Mouse (Mus musculus): ENCODE measurements around the gene Hhat.

The Hhat gene

GRCm38 (mm10) chr1:192647361-192647760 lies 123.7 kb downstream of the Hhat start:
- DNase-seq = no peak

GRCm38 (mm10) chr1:192642126-192642525 lies 128.9 kb downstream of the Hhat start:
- DNase-seq = no peak

GRCm38 (mm10) chr1:192639175-192639574 lies 131.8 kb downstream of the Hhat start:
- DNase-seq = no peak

- DNase-seq = no peak
These were observed 149.2 kb downstream of the Hhat start for GRCm38 (mm10) chr1:192621843-192622242.

GRCm38 (mm10) chr1:192613271-192613670 lies 157.8 kb downstream of the Hhat start:
- no peak for DNase-seq

- DNase-seq = no peak
These were observed 158.9 kb downstream of the Hhat start for GRCm38 (mm10) chr1:192611996-192612739.

- no peak for DNase-seq
These were observed 164.1 kb downstream of the Hhat start for GRCm38 (mm10) chr1:192606876-192607275.

GRCm38 (mm10) chr1:192604413-192604812 lies 166.6 kb downstream of the Hhat start:
- no peak for DNase-seq

- no peak for DNase-seq
These were observed 167.5 kb downstream of the Hhat start for GRCm38 (mm10) chr1:192603556-192603955.

GRCm38 (mm10) chr1:192601206-192601605 lies 169.8 kb downstream of the Hhat start:
- no peak for DNase-seq

GRCm38 (mm10) chr1:192599746-192600145 lies 171.3 kb downstream of the Hhat start:
- no peak for DNase-seq

- DNase-seq = peak; percentile 93
These were observed 172.6 kb downstream of the Hhat start for GRCm38 (mm10) chr1:192598380-192598779.

GRCm38 (mm10) chr1:192595426-192595825 lies 175.6 kb downstream of the Hhat start:
- no peak for DNase-seq

- no peak for DNase-seq
These were observed 177.5 kb downstream of the Hhat start for GRCm38 (mm10) chr1:192593492-192593891.

- no peak for DNase-seq
These were observed 183.6 kb downstream of the Hhat start for GRCm38 (mm10) chr1:192587451-192587850.

- no peak for DNase-seq
These were observed 185.7 kb downstream of the Hhat start for GRCm38 (mm10) chr1:192585289-192585688.

- no peak for DNase-seq
These were observed 188.1 kb downstream of the Hhat start for GRCm38 (mm10) chr1:192582921-192583320.

GRCm38 (mm10) chr1:192564691-192565090 lies 206.3 kb downstream of the Hhat start:
- no peak for DNase-seq

GRCm38 (mm10) chr1:192559341-192559740 lies 211.7 kb downstream of the Hhat start:
- no peak for DNase-seq

GRCm38 (mm10) chr1:192557978-192558594 lies 212.9 kb downstream of the Hhat start:
- DNase-seq = no peak

GRCm38 (mm10) chr1:192555516-192555915 lies 215.5 kb downstream of the Hhat start:
- no peak for DNase-seq

GRCm38 (mm10) chr1:192550561-192550960 lies 220.5 kb downstream of the Hhat start:
- no peak for DNase-seq

GRCm38 (mm10) chr1:192546843-192547242 lies 224.2 kb downstream of the Hhat start:
- DNase-seq = peak; percentile 25

- no peak for DNase-seq
These were observed 226.1 kb downstream of the Hhat start for GRCm38 (mm10) chr1:192544901-192545300.

GRCm38 (mm10) chr1:192544091-192544490 lies 226.9 kb downstream of the Hhat start:
- no peak for DNase-seq
